Mouse (Mus musculus) thymus, postnatal 25 days (tissue): ENCODE results near the gene Prrg4.
A peak's percentile ranks its signal among the peaks of the same experiment; 100 is the strongest.
"Not testable (repeated sequence)": the region's sequence is repeated elsewhere in the genome, so short reads cannot be mapped to it uniquely, and the experiment has no call there.

ENCODE experiments used
- DNase-seq: peaks from one replicate; pipeline ENCODE4 v3.0.0; 2022

Gene Prrg4

GRCm38 (mm10) chr2:104840974-104841373 lies 8.7 kb downstream of the Prrg4 start:
- DNase-seq = no peak

- DNase-seq = no peak
Observed at GRCm38 (mm10) chr2:104832486-104832885, 17.2 kb downstream of the Prrg4 start.

- no peak for DNase-seq
Observed at GRCm38 (mm10) chr2:104826191-104826590, 23.5 kb downstream of the Prrg4 start.

DNA sequence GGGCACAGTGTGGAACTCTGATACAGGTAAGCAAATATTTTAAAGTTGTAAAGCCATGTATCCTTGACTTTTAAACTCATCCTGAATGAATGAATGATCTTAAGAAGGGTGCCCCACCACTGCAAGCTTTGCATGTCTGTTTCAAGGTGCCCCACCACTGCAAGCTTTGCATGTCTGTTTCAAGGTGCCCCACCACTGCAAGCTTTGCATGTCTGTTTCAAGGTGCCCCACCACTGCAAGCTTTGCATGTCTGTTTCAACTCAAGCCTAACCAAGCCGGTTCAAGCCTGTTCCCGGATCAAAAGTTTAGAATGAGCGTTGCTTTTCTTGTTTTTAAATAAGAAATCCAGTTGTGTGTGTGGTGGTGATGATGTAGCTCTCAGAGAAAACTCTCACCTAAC lies 30.9 kb downstream of the Prrg4 start:
- DNase-seq = not testable (repeated sequence)

GRCm38 (mm10) chr2:104817555-104818330 lies 31.9 kb downstream of the Prrg4 start:
- peak; percentile 9 for DNase-seq

DNA sequence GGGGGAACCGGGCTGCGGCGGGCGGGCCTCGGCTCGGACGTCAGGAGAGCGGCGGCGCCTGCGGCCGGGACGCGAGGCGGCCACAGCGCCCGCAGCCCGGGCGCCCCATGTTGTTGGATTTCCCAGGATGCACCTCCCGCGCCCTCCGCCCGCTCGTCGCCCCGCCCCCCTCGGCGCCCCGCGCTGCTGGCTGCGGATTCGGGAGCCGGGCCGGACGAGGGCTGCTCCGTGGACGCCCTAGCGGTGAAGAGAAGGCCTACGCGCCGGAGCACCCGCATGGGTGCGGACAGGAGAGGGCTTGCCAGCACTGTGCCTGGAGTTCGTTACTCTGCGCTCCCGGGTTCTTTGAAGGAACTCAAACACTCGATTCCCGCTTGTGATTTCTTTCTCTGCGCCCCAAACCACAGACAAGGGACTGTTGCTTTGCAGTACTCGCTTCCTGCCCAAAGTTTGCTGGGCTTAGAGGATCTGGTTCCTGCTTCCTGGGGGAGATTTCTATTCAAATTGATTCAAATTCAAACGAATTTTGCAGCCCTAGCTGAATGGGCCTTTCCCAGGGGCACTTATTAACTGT lies 32.7 kb downstream of the Prrg4 start:
- DNase-seq = peak; percentile 86

GRCm38 (mm10) chr2:104816371-104816827 lies 33.3 kb downstream of the Prrg4 start, which contains the start of gene Qser1:
Gene Qser1 (minus strand): TSS chr2:104816760.
- DNase-seq = no peak

GRCm38 (mm10) chr2:104815561-104816370 lies 33.9 kb downstream of the Prrg4 start:
- peak; percentile 44 for DNase-seq

DNA sequence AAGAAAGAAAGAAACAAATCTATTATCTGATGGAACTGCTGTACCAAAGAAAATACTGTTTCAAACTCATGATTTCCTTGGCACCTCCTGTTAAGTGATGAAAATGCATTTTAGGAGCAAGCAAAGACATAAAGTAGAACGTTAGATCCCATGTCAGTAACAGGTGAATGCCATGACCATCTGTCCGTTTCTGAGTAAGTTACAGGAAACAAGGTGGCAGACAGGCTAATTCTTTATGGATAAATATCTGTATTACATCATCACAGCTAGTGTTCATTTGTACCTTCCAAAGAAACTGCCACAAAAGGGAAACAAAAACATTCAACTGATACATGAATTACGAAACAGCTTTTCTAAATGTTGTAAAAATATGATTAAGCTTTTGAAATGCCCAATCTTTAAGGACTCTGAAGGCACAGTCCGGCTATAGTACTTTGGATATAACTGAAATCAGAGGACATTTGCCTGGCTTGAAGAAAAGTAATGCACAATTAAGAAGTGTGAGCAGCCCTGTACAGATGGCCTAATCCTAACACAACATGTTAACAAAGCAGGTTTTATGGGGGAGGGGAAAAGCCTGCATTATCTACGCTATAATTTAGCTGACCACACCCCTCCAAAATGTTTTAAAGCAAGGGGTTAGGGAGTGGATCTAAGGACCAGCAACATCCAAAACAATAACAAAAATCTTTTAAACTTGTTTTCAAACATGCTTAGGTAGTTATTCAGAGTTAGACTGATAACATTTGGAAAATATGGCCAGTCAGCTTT lies 35.3 kb downstream of the Prrg4 start:
- DNase-seq = no peak

DNA sequence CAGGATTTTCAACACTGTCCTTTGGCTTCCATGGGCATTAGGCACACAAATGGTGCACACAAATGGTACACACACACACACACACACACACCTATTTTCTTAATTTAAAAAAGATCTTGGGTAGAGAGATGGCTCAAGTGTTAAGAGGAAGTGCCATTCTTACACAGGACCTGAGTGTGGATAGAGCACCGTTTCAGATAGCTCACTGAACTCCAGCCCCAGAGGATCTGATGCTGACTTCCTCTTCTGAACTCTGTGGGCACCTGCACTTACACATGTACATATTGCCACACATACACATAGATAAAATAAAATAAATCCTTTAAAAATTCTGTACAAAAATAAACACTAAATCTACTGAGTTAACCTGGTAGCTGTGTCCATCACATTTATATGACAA lies 44.2 kb downstream of the Prrg4 start:
- no peak for DNase-seq
